Mouse (Mus musculus): ENCODE data around the gene Trappc2l. TPM values are rescaled to one million over a fixed set of nuclear protein-coding genes. Genes with fewer than 3 reads are reported as not detected.

The Trappc2l gene
- 47.1 and 56.2 TPM in 2 replicates for polyA plus RNA-seq (2015; fragmentation: Nextera tagmentation; extraction: Ambion mirVana)

GRCm38 (mm10) chr8:122611295-122612133 is at the start of gene Trappc2l, which contains the start of gene Galns:
Gene Trappc2l (plus strand): TSS chr8:122611640.
Gene Galns (minus strand): TSS chr8:122611463.
- peak within 1 kb of the TSS; percentile 83 for H3K27ac ChIP-seq
- no peaks in the 10 kb centered on the region for H3K9me3 ChIP-seq (replicated peaks)
- H3K4me1 ChIP-seq (replicated peaks): peaks cover 30% of the 10 kb centered on the region
- ATAC-seq (replicated peaks; ENCODE audit: insufficient number of reproducible peaks, insufficient read depth, low FRiP score, low read depth): peak; percentile 99
- H3K9ac ChIP-seq: peak within 1 kb of the TSS; percentile 74
- H3K4me2 ChIP-seq: peak within 1 kb of the TSS; percentile 96
- peak within 1 kb of the TSS; percentile 84 for H3K4me3 ChIP-seq
- H3K36me3 ChIP-seq: 0 out of 2 replicates have a peak, but pooled peaks cover 3% of the 10 kb centered on the region
- WGBS: under 1% methylated on average over 57 of the region's 57 CpGs
- H3K27me3 ChIP-seq: no peaks in the 10 kb centered on the region

- no peak overlapping the region for H3K9ac ChIP-seq
- no peak overlapping the region for H3K27ac ChIP-seq
- H3K36me3 ChIP-seq: peaks cover 1% of the 10 kb centered on the region; the same call in 1 of the 2 replicates
- H3K4me2 ChIP-seq: no peak overlapping the region
- WGBS: 76% methylated on average over 25 of the region's 25 CpGs
- no peaks in the 10 kb centered on the region for H3K27me3 ChIP-seq
- ATAC-seq (replicated peaks; ENCODE audit: insufficient number of reproducible peaks, insufficient read depth, low FRiP score, low read depth): no peak
- no peaks in the 10 kb centered on the region for H3K9me3 ChIP-seq (replicated peaks)
- H3K4me1 ChIP-seq (replicated peaks): peaks cover 25% of the 10 kb centered on the region
- no peak overlapping the region for H3K4me3 ChIP-seq
Measured at GRCm38 (mm10) chr8:122564363-122565352, 46.8 kb upstream of the Trappc2l start.

- Histone ChIP-seq H3K9ac (peak overlapping the region; percentile 92), H3K27me3 (no peaks in the 10 kb centered on the region), H3K4me2 (peak overlapping the region; percentile 90), H3K4me1 (replicated peaks) (peaks cover 27% of the 10 kb centered on the region), H3K4me3 (peak overlapping the region; percentile 91), H3K27ac (peak overlapping the region; percentile 97), H3K36me3 (peaks cover 22% of the 10 kb centered on the region), H3K9me3 (replicated peaks) (no peaks in the 10 kb centered on the region)
- no peak for ATAC-seq (replicated peaks; ENCODE audit: insufficient number of reproducible peaks, insufficient read depth, low FRiP score, low read depth)
- WGBS: 24% methylated on average over 6 of the region's 6 CpGs
Measured at GRCm38 (mm10) chr8:122566766-122567165, 44.7 kb upstream of the Trappc2l start.

- peak; percentile 97 for ATAC-seq (replicated peaks; ENCODE audit: insufficient number of reproducible peaks, insufficient read depth, low FRiP score, low read depth)
- Histone ChIP-seq H3K4me3 (peak within 1 kb of the TSS; percentile 91), H3K36me3 (peaks cover 30% of the 10 kb centered on the region), H3K9ac (peak within 1 kb of the TSS; percentile 92), H3K4me1 (replicated peaks) (peaks cover 27% of the 10 kb centered on the region), H3K9me3 (replicated peaks) (no peaks in the 10 kb centered on the region), H3K4me2 (peak within 1 kb of the TSS; percentile 90), H3K27me3 (no peaks in the 10 kb centered on the region), H3K27ac (peak within 1 kb of the TSS; percentile 97)
- under 1% methylated on average over 62 of the region's 62 CpGs for WGBS
Measured at GRCm38 (mm10) chr8:122567361-122568108, 43.9 kb upstream of the Trappc2l start, which contains the start of gene Cdt1. Gene Cdt1 (plus strand): TSS chr8:122568015.

- Histone ChIP-seq H3K27me3 (no peaks in the 10 kb centered on the region), H3K27ac (peak overlapping the region; percentile 97), H3K36me3 (peaks cover 36% of the 10 kb centered on the region), H3K4me2 (peak overlapping the region; percentile 90), H3K4me1 (replicated peaks) (peaks cover 27% of the 10 kb centered on the region), H3K9me3 (replicated peaks) (no peaks in the 10 kb centered on the region), H3K9ac (peak overlapping the region; percentile 92), H3K4me3 (peak overlapping the region; percentile 91)
- 0% methylated on average over 34 of the region's 34 CpGs for WGBS
- ATAC-seq (replicated peaks; ENCODE audit: insufficient number of reproducible peaks, insufficient read depth, low FRiP score, low read depth): peak; percentile 38
Measured at GRCm38 (mm10) chr8:122568109-122568504, 43.3 kb upstream of the Trappc2l start.

GRCm38 (mm10) chr8:122568881-122569309 is 42.5 kb upstream of the Trappc2l start:
- H3K27me3 ChIP-seq: no peaks in the 10 kb centered on the region
- H3K36me3 ChIP-seq: peaks cover 38% of the 10 kb centered on the region
- no peaks in the 10 kb centered on the region for H3K9me3 ChIP-seq (replicated peaks)
- peak overlapping the region; percentile 90 for H3K4me2 ChIP-seq
- no peak for ATAC-seq (replicated peaks; ENCODE audit: insufficient number of reproducible peaks, insufficient read depth, low FRiP score, low read depth)
- 0 out of 2 replicates have a peak overlapping the region, but pooled peaks have one; percentile 10 for H3K27ac ChIP-seq
- peaks cover 27% of the 10 kb centered on the region for H3K4me1 ChIP-seq (replicated peaks)
- 22% methylated on average over 10 of the region's 10 CpGs for WGBS
- H3K9ac ChIP-seq: peak overlapping the region; percentile 92
- H3K4me3 ChIP-seq: peak overlapping the region; percentile 91

- 0 out of 2 replicates have a peak overlapping the region, but pooled peaks have one; percentile 10 for H3K27ac ChIP-seq
- no peaks in the 10 kb centered on the region for H3K27me3 ChIP-seq
- H3K36me3 ChIP-seq: peaks cover 38% of the 10 kb centered on the region
- no peak for ATAC-seq (replicated peaks; ENCODE audit: insufficient number of reproducible peaks, insufficient read depth, low FRiP score, low read depth)
- 59% methylated on average over 9 of the region's 9 CpGs for WGBS
- peaks cover 30% of the 10 kb centered on the region for H3K4me1 ChIP-seq (replicated peaks)
- peak overlapping the region; percentile 91 for H3K4me3 ChIP-seq
- H3K9me3 ChIP-seq (replicated peaks): no peaks in the 10 kb centered on the region
- peak overlapping the region; percentile 90 for H3K4me2 ChIP-seq
- peak overlapping the region; percentile 92 for H3K9ac ChIP-seq
Measured at GRCm38 (mm10) chr8:122569329-122569728, 42.1 kb upstream of the Trappc2l start.

GRCm38 (mm10) chr8:122569996-122570395 is 41.4 kb upstream of the Trappc2l start:
- peaks cover 38% of the 10 kb centered on the region for H3K36me3 ChIP-seq
- WGBS: 94% methylated on average over 16 of the region's 16 CpGs

GRCm38 (mm10) chr8:122571153-122571552 is 40.3 kb upstream of the Trappc2l start:
- peaks cover 38% of the 10 kb centered on the region for H3K36me3 ChIP-seq
- 94% methylated on average over 11 of the region's 11 CpGs for WGBS
- no peak overlapping the region for H3K27ac ChIP-seq
- peaks cover 47% of the 10 kb centered on the region for H3K4me1 ChIP-seq (replicated peaks)
- H3K27me3 ChIP-seq: no peaks in the 10 kb centered on the region
- H3K9ac ChIP-seq: no peak overlapping the region
- H3K4me2 ChIP-seq: no peak overlapping the region
- H3K9me3 ChIP-seq (replicated peaks): no peaks in the 10 kb centered on the region
- no peak for ATAC-seq (replicated peaks; ENCODE audit: insufficient number of reproducible peaks, insufficient read depth, low FRiP score, low read depth)
- no peak overlapping the region for H3K4me3 ChIP-seq

More at GRCm38 (mm10) chr8:122569996-122570395, 41.4 kb upstream of the Trappc2l start:
- Histone ChIP-seq H3K27me3 (no peaks in the 10 kb centered on the region), H3K4me2 (no peak overlapping the region), H3K9ac (no peak overlapping the region), H3K4me1 (replicated peaks) (peaks cover 36% of the 10 kb centered on the region), H3K9me3 (replicated peaks) (no peaks in the 10 kb centered on the region), H3K27ac (no peak overlapping the region), H3K4me3 (no peak overlapping the region)
- ATAC-seq (replicated peaks; ENCODE audit: insufficient number of reproducible peaks, insufficient read depth, low FRiP score, low read depth): no peak

- Histone ChIP-seq H3K9ac (no peak overlapping the region), H3K4me2 (no peak overlapping the region), H3K9me3 (replicated peaks) (no peaks in the 10 kb centered on the region), H3K27ac (no peak overlapping the region), H3K4me3 (no peak overlapping the region), H3K27me3 (no peaks in the 10 kb centered on the region), H3K4me1 (replicated peaks) (peaks cover 46% of the 10 kb centered on the region), H3K36me3 (peaks cover 38% of the 10 kb centered on the region)
- 90% methylated on average over 17 of the region's 17 CpGs for WGBS
- no peak for ATAC-seq (replicated peaks; ENCODE audit: insufficient number of reproducible peaks, insufficient read depth, low FRiP score, low read depth)
Measured at GRCm38 (mm10) chr8:122571750-122572267, 39.6 kb upstream of the Trappc2l start.

Measured in heart, embryonic 15.5 days (tissue).